Mouse (Mus musculus) kidney, embryonic 14.5 days (tissue): Measurements from ENCODE around the gene Nhsl1. TPM values are rescaled to one million over a fixed set of nuclear protein-coding genes. Genes with fewer than 3 reads are reported as not detected.
A peak's percentile ranks its signal among the peaks of the same experiment; 100 is the strongest.

Experiments
- ATAC-seq: fragments of 200-750 bp; cut with Nextera tagmentation; 2 replicates; pipeline ENCODE4 v1.8.0; 2017; ENCODE audit warnings: moderate number of reproducible peaks, mild to moderate bottlenecking, moderate TSS enrichment, moderate library complexity; ENCODE audit not compliant: low FRiP score, low TSS enrichment
- H3K27ac ChIP-seq: fragments of 300-500 bp; sonication (generic); 2 replicates; pipeline ENCODE4 v1.5.1; 2014; ENCODE audit warnings: low read depth, mild to moderate bottlenecking, low read length, moderate library complexity, mixed read lengths
- H3K27me3 ChIP-seq: fragments of 300-500 bp; sonication (generic); 2 replicates; pipeline ENCODE4 v1.6.1; 2014; ENCODE audit warnings: mild to moderate bottlenecking, low read length; ENCODE audit not compliant: control insufficient read depth, insufficient read depth
- H3K36me3 ChIP-seq: fragments of 300-500 bp; sonication (generic); 2 replicates; pipeline ENCODE4 v1.6.1; 2014; ENCODE audit warnings: low read length, mixed read lengths; ENCODE audit not compliant: control insufficient read depth, insufficient read depth
- H3K4me1 ChIP-seq: fragments of 300-500 bp; sonication (generic); 2 replicates; pipeline ENCODE4 v1.6.1; 2014; ENCODE audit warnings: low read length, mixed read lengths; ENCODE audit not compliant: control insufficient read depth, insufficient read depth
- H3K4me2 ChIP-seq: fragments of 300-500 bp; sonication (generic); replicated peaks from 2 replicates; pipeline ENCODE4 v1.6.1; 2014; ENCODE audit warnings: low read depth, mild to moderate bottlenecking, low read length
- H3K4me3 ChIP-seq: fragments of 300-500 bp; sonication (generic); 2 replicates; pipeline ENCODE4 v1.5.1; 2014; ENCODE audit warnings: mild to moderate bottlenecking, low read length
- H3K9ac ChIP-seq: fragments of 300-500 bp; sonication (generic); 2 replicates; pipeline ENCODE4 v1.6.1; 2014; ENCODE audit warnings: low read depth, mild to moderate bottlenecking, low read length, moderate library complexity
- H3K9me3 ChIP-seq: fragments of 300-500 bp; sonication (generic); 2 replicates; pipeline ENCODE4 v1.6.1; 2016; ENCODE audit warnings: low read length; ENCODE audit not compliant: control insufficient read depth
- whole genome bisulfite sequencing: fragments of 180-500 bp; shearing (Covaris S2); extraction: QIAGEN DNeasy Blood & Tissue Kit; methylation state at CpG from one replicate; pipeline ENCODE4 v1.1.7; 2014; 5-methylcytosine and 5-hydroxymethylcytosine counted together
- polyA plus RNA-seq: library from polyadenylated mRNA; unstranded; fragments of >200 nt; fragmentation: Nextera tagmentation; extraction: Ambion mirVana; gene quantifications from 2 replicates; pipeline ENCODE4 v1.2.1, GENCODE M21; 2014

Gene Nhsl1
- 9.8 and 11.9 TPM in 2 replicates for polyA plus RNA-seq

DNA sequence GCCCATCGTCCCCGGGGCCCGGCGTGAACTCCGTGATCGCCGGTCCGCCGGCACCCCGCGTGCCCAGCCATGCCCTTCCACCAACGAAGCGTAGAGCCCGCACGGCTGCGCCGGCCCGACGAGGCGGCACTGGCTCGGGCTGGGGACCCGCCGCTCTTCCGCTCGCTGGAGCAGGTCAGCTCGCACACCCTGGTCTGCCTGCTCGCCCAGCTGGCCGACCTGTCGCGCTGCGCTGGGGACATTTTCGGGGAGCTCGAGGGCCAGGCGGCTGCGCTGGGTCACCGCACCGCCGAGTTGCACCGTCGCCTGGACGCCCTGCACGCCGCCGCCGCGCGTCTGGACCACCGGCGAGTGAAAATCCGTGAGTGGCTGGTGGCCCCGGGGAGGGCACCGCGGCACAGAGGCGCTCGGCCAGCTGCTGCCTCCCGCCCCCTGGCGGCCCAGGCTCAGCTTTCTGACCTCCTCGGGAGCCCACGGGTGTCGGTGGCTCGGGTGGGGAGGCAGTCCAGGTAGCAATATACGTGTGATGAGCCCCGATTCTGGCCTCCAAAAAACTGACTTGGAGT lies at the start of gene Nhsl1:
TSS of gene Nhsl1 (plus strand) at position 70 of the 566 bp plus-strand sequence.
- WGBS = under 1% methylated on average over 60 of the region's 63 CpGs
- peak within 1 kb of the TSS; percentile 33 for H3K27ac ChIP-seq
- H3K36me3 ChIP-seq = no peaks in the 10 kb centered on the region
- H3K4me1 ChIP-seq = peaks cover 8% of the 10 kb centered on the region; the same call in 1 of the 2 replicates
- ATAC-seq = peak; percentile 86
- H3K4me3 ChIP-seq = peak within 1 kb of the TSS; percentile 86
- no peaks in the 10 kb centered on the region for H3K27me3 ChIP-seq
- H3K9ac ChIP-seq = peak within 1 kb of the TSS; percentile 75
- H3K4me2 ChIP-seq = peak within 1 kb of the TSS; percentile 93
- no peaks in the 10 kb centered on the region for H3K9me3 ChIP-seq

- Histone ChIP-seq H3K27me3 (no peaks in the 10 kb centered on the region), H3K36me3 (no peaks in the 10 kb centered on the region), H3K27ac (no peak overlapping the region), H3K9ac (no peak overlapping the region), H3K4me2 (no peak overlapping the region), H3K4me1 (no peaks in the 10 kb centered on the region), H3K9me3 (peaks cover 3% of the 10 kb centered on the region; the same call in 1 of the 2 replicates), H3K4me3 (no peak overlapping the region)
- no peak for ATAC-seq
- WGBS = 89% methylated on average over 4 of the region's 4 CpGs
These were observed 42.6 kb upstream of the Nhsl1 start for GRCm38 (mm10) chr10:18276090-18276734.

GRCm38 (mm10) chr10:18283991-18284390 lies 34.8 kb upstream of the Nhsl1 start:
- Histone ChIP-seq H3K4me1 (no peaks in the 10 kb centered on the region), H3K4me2 (no peak overlapping the region), H3K27me3 (no peaks in the 10 kb centered on the region), H3K27ac (no peak overlapping the region), H3K9ac (no peak overlapping the region), H3K4me3 (no peak overlapping the region), H3K9me3 (no peaks in the 10 kb centered on the region), H3K36me3 (no peaks in the 10 kb centered on the region)
- no peak for ATAC-seq
- 87% methylated on average over 5 of the region's 5 CpGs for WGBS

DNA sequence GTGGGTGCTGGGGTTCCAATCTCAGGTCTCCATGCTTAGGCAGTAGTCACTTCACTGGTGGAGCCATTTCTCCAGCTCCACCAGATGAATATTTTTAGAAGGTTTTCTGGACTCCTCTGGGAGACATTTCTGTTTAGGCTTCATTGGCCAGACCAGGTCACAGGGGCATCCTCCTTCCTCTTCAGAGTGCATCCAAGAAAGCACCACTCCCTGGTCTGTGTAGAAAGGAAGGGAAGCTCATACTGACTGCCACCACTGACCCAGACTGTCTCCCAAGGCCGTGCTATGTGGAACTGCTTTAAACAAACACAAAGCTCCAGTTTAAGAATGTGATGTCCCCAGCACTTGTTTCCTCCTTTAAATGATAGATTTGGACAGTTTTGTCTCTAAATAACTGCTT lies 29.3 kb upstream of the Nhsl1 start:
- WGBS = 13% methylated on average over 1 of the region's 1 CpGs
- no peaks in the 10 kb centered on the region for H3K36me3 ChIP-seq
- H3K4me2 ChIP-seq = no peak overlapping the region
- H3K4me1 ChIP-seq = no peaks in the 10 kb centered on the region
- H3K27me3 ChIP-seq = no peaks in the 10 kb centered on the region
- no peak overlapping the region; the same call in 1 of the 2 replicates for H3K27ac ChIP-seq
- no peak overlapping the region for H3K4me3 ChIP-seq
- peak; percentile 55; the same call in 1 of the 2 replicates for ATAC-seq
- H3K9me3 ChIP-seq = no peaks in the 10 kb centered on the region
- no peak overlapping the region for H3K9ac ChIP-seq

GRCm38 (mm10) chr10:18305106-18305505 lies 13.7 kb upstream of the Nhsl1 start:
- no peak for ATAC-seq
- Histone ChIP-seq H3K36me3 (no peaks in the 10 kb centered on the region), H3K27me3 (no peaks in the 10 kb centered on the region), H3K9ac (no peak overlapping the region), H3K4me2 (no peak overlapping the region), H3K27ac (no peak overlapping the region), H3K4me1 (no peaks in the 10 kb centered on the region), H3K4me3 (no peak overlapping the region), H3K9me3 (no peaks in the 10 kb centered on the region)
- 71% methylated on average over 5 of the region's 5 CpGs for WGBS

DNA sequence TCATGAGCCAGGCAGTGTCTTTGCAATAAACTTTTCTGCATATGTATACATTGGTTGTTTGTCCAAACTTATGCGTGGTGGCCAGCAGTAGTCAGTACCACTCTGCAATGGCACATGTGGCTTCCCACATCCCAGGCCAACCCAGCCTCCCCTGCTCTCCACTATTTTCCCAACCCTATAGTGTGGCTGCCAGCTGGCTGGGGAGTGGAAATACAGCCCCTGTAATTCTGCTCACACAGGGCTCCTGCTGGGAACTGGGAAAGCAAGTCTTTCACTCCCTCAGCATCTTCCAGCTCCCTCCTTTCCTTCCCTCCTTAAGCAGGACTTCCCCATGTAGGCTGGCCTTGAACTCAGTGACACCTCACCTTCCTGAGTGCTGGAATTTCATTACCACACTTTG lies 3.7 kb upstream of the Nhsl1 start:
- Histone ChIP-seq H3K4me3 (no peak overlapping the region), H3K9me3 (no peaks in the 10 kb centered on the region), H3K9ac (no peak overlapping the region), H3K4me2 (no peak overlapping the region), H3K27me3 (no peaks in the 10 kb centered on the region), H3K36me3 (no peaks in the 10 kb centered on the region), H3K27ac (no peak overlapping the region), H3K4me1 (peaks cover 8% of the 10 kb centered on the region; the same call in 1 of the 2 replicates)
- 88% methylated on average over 1 of the region's 1 CpGs for WGBS
- no peak for ATAC-seq

GRCm38 (mm10) chr10:18317521-18317920 lies 1.3 kb upstream of the Nhsl1 start:
- H3K27me3 ChIP-seq = no peaks in the 10 kb centered on the region
- 37% methylated on average over 10 of the region's 10 CpGs for WGBS
- H3K27ac ChIP-seq = no peak overlapping the region
- H3K9ac ChIP-seq = no peak overlapping the region
- no peak for ATAC-seq
- H3K4me2 ChIP-seq = no peak overlapping the region; the same call in 1 of the 2 replicates
- H3K36me3 ChIP-seq = no peaks in the 10 kb centered on the region
- peak overlapping the region; percentile 86; the same call in 1 of the 2 replicates for H3K4me3 ChIP-seq
- H3K4me1 ChIP-seq = peaks cover 8% of the 10 kb centered on the region; the same call in 1 of the 2 replicates
- no peaks in the 10 kb centered on the region for H3K9me3 ChIP-seq

- ATAC-seq = peak; percentile 92
- peak overlapping the region; percentile 33 for H3K27ac ChIP-seq
- H3K36me3 ChIP-seq = no peaks in the 10 kb centered on the region
- H3K9me3 ChIP-seq = no peaks in the 10 kb centered on the region
- 2% methylated on average over 58 of the region's 89 CpGs for WGBS
- H3K4me1 ChIP-seq = peaks cover 8% of the 10 kb centered on the region; the same call in 1 of the 2 replicates
- H3K27me3 ChIP-seq = no peaks in the 10 kb centered on the region
- peak overlapping the region; percentile 75 for H3K9ac ChIP-seq
- H3K4me2 ChIP-seq = peak overlapping the region; percentile 93
- H3K4me3 ChIP-seq = peak overlapping the region; percentile 86
These were observed 547 bp upstream of the Nhsl1 start for GRCm38 (mm10) chr10:18317961-18318915.
